Mouse (Mus musculus): Measurements from ENCODE around the gene Uncx. TPM values are rescaled to one million over a fixed set of nuclear protein-coding genes. Genes with fewer than 3 reads are reported as not detected.
"Not testable (repeated sequence)": the region's sequence is repeated elsewhere in the genome, so short reads cannot be mapped to it uniquely, and the experiment has no call there.

Uncx gene
- polyA plus RNA-seq, 1 experiment from 2014 or later = not detected

DNA sequence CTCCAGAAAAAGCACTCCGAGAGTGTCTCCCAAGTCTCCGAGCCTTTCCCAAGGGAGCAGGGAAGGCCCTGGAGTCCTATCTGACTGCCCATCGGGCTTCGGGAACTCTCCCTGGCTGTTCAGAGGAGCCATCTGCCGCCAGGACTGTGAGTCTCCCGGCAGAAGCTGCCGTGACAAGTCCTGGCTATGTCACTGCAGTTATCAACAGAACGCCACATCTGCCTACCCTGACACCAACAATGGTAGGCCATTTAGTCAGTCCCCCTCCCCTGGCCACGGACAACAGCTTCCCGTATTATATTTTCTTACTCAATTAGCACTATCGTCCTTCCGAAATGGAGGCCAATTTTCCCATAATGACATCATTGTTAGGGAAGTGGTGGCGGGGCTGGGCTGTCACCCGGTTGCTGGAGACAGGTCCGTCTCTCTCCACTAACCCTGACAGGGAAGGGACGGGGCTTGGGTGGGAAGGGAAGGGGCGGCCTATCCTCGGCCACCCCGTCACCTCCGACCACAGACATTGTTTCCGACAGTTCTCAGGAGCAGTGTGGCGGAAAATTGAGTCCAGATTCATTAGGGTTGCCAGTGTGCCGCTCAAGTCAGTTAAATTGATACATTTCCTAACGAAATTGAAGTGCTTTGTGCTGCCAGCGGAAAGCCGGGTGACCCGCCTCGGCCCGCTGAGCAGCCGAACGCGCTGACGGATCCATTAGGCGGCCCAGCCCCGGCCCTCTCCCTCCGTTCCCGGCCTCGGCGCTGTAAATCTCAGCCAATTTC lies 41.9 kb downstream of the Uncx start:
- H3K4me3 ChIP-seq (ENCODE audit: low read depth, low read length) = no peak overlapping the region
- H3K27me3 ChIP-seq (replicated peaks; ENCODE audit: control insufficient read depth, insufficient read depth, low read length) = peaks cover 72% of the 10 kb centered on the region
- DNase-seq (ENCODE audit: low spot score) = peak; percentile 65

DNA sequence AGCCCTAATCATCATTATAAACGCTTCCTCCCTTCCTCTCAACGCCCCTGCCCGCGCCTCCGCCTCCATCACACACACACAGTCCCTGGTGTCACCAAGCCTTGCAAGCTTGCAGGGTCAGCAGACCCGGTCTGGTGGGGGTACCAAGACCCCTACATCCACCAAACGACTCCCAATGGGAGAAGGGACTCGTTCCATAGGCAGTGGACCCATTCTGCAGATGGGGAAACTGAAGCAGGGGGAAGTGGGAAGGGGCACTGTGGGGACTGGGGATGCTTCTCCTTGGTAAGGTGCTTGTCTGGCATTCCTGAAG lies 42.4 kb downstream of the Uncx start:
- peaks cover 66% of the 10 kb centered on the region for H3K27me3 ChIP-seq (replicated peaks; ENCODE audit: control insufficient read depth, insufficient read depth, low read length)
- H3K9me3 ChIP-seq (ENCODE audit: control insufficient read depth, low read length) = 0 out of 2 replicates have a peak, but pooled peaks cover 4% of the 10 kb centered on the region
- H3K4me3 ChIP-seq (ENCODE audit: low read depth, low read length) = no peak overlapping the region
- H3K27ac ChIP-seq (ENCODE audit: low read depth) = no peak overlapping the region
- ATAC-seq (replicated peaks; ENCODE audit: low FRiP score, low TSS enrichment, low read depth) (no peak), DNase-seq (ENCODE audit: low spot score) (no peak)
- H3K9ac ChIP-seq (ENCODE audit: low read length) = no peak overlapping the region
- 11% methylated on average over 8 of the region's 8 CpGs for WGBS
- 0 out of 2 replicates have a peak overlapping the region, but pooled peaks have one; percentile 13 for H3K4me2 ChIP-seq (ENCODE audit: low read length)
- no peaks in the 10 kb centered on the region for H3K4me1 ChIP-seq (replicated peaks; ENCODE audit: control insufficient read depth, insufficient read depth, low read length)
- no peaks in the 10 kb centered on the region for H3K36me3 ChIP-seq (ENCODE audit: control insufficient read depth, insufficient read depth, low read length)

More for the DNA sequence above, 41.9 kb downstream of the Uncx start:
- no peaks in the 10 kb centered on the region for H3K36me3 ChIP-seq (ENCODE audit: control insufficient read depth, insufficient read depth, low read length)
- WGBS = 5% methylated on average over 39 of the region's 39 CpGs
- no peaks in the 10 kb centered on the region for H3K4me1 ChIP-seq (replicated peaks; ENCODE audit: control insufficient read depth, insufficient read depth, low read length)
- ATAC-seq (replicated peaks; ENCODE audit: low FRiP score, low TSS enrichment, low read depth) = no peak
- H3K27ac ChIP-seq (ENCODE audit: low read depth) = no peak overlapping the region
- H3K4me2 ChIP-seq (ENCODE audit: low read length) = peak overlapping the region; percentile 13; the same call in 1 of the 2 replicates
- 0 out of 2 replicates have a peak, but pooled peaks cover 4% of the 10 kb centered on the region for H3K9me3 ChIP-seq (ENCODE audit: control insufficient read depth, low read length)
- no peak overlapping the region for H3K9ac ChIP-seq (ENCODE audit: low read length)

DNA sequence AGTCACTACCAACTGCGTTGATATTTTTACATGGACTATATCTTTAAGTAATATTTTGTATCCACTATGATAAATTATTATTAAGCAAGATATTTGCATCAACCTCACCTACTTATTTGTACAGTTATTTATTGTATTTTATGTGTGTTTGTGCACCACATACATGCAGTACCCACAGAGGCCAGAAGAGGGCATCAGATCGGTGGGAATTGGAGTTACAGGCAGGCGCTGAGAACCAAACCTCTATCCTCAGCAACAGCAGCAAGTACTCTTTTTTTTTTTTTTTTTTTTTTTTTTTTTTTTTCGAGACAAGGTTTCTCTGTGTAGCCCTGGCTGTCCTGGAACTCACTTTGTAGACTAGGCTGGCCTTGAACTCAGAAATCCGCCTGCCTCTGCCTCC lies 44.2 kb downstream of the Uncx start:
- H3K9me3 ChIP-seq (ENCODE audit: control insufficient read depth, low read length); ATAC-seq (replicated peaks; ENCODE audit: low FRiP score, low TSS enrichment, low read depth); H3K4me3 ChIP-seq (ENCODE audit: low read depth, low read length); H3K27ac ChIP-seq (ENCODE audit: low read depth); H3K36me3 ChIP-seq (ENCODE audit: control insufficient read depth, insufficient read depth, low read length); H3K9ac ChIP-seq (ENCODE audit: low read length); DNase-seq (ENCODE audit: low spot score); H3K4me1 ChIP-seq (replicated peaks; ENCODE audit: control insufficient read depth, insufficient read depth, low read length); H3K4me2 ChIP-seq (ENCODE audit: low read length): not testable (repeated sequence)
- H3K27me3 ChIP-seq (replicated peaks; ENCODE audit: control insufficient read depth, insufficient read depth, low read length) = peaks cover 50% of the 10 kb centered on the region
- WGBS = 77% methylated on average over 3 of the region's 5 CpGs

DNA sequence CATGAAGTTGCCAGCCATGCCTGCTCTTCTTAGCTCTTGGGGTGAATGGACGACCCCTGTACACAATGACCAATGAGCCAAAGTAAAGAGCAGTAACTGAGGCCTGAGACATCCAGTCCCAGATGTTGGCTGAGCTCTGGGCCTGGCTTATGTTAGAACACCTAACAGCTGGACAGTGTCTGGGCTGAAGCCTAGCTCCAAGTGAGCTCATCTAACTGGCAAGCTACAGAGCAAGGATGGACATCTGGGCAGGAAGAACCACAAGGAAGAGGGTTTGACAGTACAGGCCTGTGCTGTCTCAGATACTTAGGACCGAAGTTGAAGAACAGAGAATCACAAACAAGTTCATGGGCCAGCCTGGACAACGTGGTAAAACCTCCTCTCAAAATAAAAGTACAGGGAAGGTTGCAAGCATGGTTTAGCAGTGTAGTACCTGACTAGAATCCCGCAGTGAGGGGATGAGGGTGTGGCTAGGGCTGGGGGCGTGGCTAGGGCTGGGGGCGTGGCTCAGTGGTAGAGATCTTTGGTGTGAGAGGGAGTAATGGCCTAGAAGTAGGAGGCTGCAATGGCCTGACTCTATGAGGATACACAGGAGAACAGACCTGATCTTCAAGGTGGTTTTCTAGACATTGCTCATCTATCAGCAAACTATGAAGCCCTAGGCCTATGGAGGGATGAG lies 47.5 kb downstream of the Uncx start:
- H3K9me3 ChIP-seq (ENCODE audit: control insufficient read depth, low read length); H3K36me3 ChIP-seq (ENCODE audit: control insufficient read depth, insufficient read depth, low read length); H3K4me2 ChIP-seq (ENCODE audit: low read length); H3K4me3 ChIP-seq (ENCODE audit: low read depth, low read length); H3K4me1 ChIP-seq (replicated peaks; ENCODE audit: control insufficient read depth, insufficient read depth, low read length); H3K27ac ChIP-seq (ENCODE audit: low read depth); H3K9ac ChIP-seq (ENCODE audit: low read length); DNase-seq (ENCODE audit: low spot score): not testable (repeated sequence)
- H3K27me3 ChIP-seq (replicated peaks; ENCODE audit: control insufficient read depth, insufficient read depth, low read length) = peaks cover 43% of the 10 kb centered on the region
- peak; percentile 62 for ATAC-seq (replicated peaks; ENCODE audit: low FRiP score, low TSS enrichment, low read depth)
- 34% methylated on average over 6 of the region's 6 CpGs for WGBS

DNA sequence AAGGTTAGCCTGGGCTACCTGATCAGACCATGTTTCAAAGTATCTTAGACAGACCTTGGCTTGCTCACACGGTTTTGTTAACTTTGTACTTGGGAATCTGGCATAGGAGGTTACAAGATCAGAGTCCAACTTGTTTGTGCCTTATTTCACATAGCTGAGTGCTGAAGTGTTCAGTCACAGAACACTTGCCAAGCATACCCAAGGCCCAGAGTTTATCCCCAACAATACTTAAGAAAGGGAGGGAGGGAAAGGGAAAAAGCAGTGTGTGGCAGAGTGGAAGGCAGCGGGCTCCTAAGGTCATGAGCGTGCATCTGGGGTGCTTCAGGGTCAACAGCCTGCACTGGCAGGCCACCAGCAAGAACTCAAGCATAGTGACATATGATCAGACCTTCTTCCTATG lies 48.7 kb downstream of the Uncx start:
- no peak for ATAC-seq (replicated peaks; ENCODE audit: low FRiP score, low TSS enrichment, low read depth)
- WGBS = 81% methylated on average over 3 of the region's 3 CpGs

DNA sequence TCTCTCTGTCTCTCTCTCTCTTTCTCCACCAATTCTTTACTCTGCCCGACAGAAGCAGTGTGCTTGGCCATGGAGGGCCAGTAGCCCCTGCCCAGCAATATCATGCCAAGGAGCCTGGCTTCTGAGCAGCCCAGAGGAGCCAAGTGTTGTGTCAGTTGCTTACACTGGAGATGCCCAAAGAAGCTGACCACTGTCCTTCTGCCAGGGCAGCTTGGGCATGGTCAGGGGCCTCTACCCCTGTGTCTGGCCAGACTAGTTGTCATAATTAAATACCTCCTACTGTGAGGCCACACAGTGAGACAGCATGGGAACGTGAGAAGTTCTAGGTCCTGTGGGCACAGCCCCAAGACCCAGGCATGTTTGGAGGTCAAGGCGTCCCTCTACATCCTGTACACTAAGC lies 49.6 kb downstream of the Uncx start:
- no peak for ATAC-seq (replicated peaks; ENCODE audit: low FRiP score, low TSS enrichment, low read depth)
- no peak overlapping the region for H3K27ac ChIP-seq (ENCODE audit: low read depth)
- WGBS = 80% methylated on average over 3 of the region's 3 CpGs

More for the DNA sequence above, 48.7 kb downstream of the Uncx start:
- Histone ChIP-seq H3K9ac (ENCODE audit: low read length) (no peak overlapping the region), H3K27me3 (replicated peaks; ENCODE audit: control insufficient read depth, insufficient read depth, low read length) (peaks cover 35% of the 10 kb centered on the region), H3K4me1 (replicated peaks; ENCODE audit: control insufficient read depth, insufficient read depth, low read length) (no peaks in the 10 kb centered on the region), H3K36me3 (ENCODE audit: control insufficient read depth, insufficient read depth, low read length) (no peaks in the 10 kb centered on the region), H3K9me3 (ENCODE audit: control insufficient read depth, low read length) (0 out of 2 replicates have a peak, but pooled peaks cover 4% of the 10 kb centered on the region), H3K4me3 (ENCODE audit: low read depth, low read length) (no peak overlapping the region), H3K27ac (ENCODE audit: low read depth) (no peak overlapping the region), H3K4me2 (ENCODE audit: low read length) (no peak overlapping the region)
- DNase-seq (ENCODE audit: low spot score) = no peak

DNA sequence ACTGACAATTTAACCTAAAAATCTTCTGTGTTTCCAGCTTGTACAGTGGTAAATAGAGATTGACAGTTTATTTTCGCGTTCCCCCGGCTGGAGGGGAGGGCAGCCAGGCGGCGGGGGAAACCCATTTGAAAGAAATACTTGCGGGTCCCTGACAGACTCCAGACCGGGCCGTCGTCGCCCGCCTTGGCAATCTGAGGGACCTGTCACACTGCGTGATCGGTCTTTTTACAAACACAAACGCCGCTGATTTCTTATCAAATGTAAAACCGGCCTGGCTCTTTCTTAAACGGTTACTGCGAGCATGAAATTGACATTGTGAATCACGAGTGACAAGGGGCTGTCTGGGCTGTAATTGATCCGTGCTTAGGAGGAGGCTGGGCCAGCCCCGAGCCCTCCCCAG lies 50.5 kb downstream of the Uncx start:
- H3K36me3 ChIP-seq (ENCODE audit: control insufficient read depth, insufficient read depth, low read length) = no peaks in the 10 kb centered on the region
- WGBS = 11% methylated on average over 21 of the region's 21 CpGs
- DNase-seq (ENCODE audit: low spot score) = no peak

More for the DNA sequence above, 49.6 kb downstream of the Uncx start:
- Histone ChIP-seq H3K4me3 (ENCODE audit: low read depth, low read length) (no peak overlapping the region), H3K4me1 (replicated peaks; ENCODE audit: control insufficient read depth, insufficient read depth, low read length) (no peaks in the 10 kb centered on the region), H3K9me3 (ENCODE audit: control insufficient read depth, low read length) (0 out of 2 replicates have a peak, but pooled peaks cover 4% of the 10 kb centered on the region), H3K27me3 (replicated peaks; ENCODE audit: control insufficient read depth, insufficient read depth, low read length) (peaks cover 38% of the 10 kb centered on the region), H3K36me3 (ENCODE audit: control insufficient read depth, insufficient read depth, low read length) (no peaks in the 10 kb centered on the region), H3K9ac (ENCODE audit: low read length) (no peak overlapping the region), H3K4me2 (ENCODE audit: low read length) (no peak overlapping the region)
- no peak for DNase-seq (ENCODE audit: low spot score)

DNA sequence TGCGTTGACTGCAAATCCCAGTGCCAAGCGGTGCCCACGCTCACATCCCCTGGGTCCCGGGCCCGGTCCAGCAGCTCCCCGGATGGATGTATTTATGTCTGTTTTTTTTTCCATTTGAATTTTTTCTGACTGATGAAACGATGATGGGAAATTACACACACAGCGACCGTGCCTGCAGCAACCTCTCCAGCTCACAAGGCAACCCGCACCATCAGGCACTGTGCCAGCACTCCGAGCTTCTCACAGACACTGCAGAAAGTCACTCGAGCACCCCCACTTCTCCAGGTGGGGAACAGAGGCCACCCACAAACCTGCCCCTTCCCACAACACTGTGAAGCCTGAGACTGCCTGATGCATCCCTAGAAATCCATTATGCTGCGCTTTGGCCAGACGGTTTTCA lies 51.7 kb downstream of the Uncx start:
- Histone ChIP-seq H3K36me3 (ENCODE audit: control insufficient read depth, insufficient read depth, low read length) (no peaks in the 10 kb centered on the region), H3K27me3 (replicated peaks; ENCODE audit: control insufficient read depth, insufficient read depth, low read length) (peaks cover 56% of the 10 kb centered on the region), H3K4me1 (replicated peaks; ENCODE audit: control insufficient read depth, insufficient read depth, low read length) (peaks cover 13% of the 10 kb centered on the region), H3K4me2 (ENCODE audit: low read length) (no peak overlapping the region), H3K9me3 (ENCODE audit: control insufficient read depth, low read length) (no peaks in the 10 kb centered on the region), H3K9ac (ENCODE audit: low read length) (no peak overlapping the region), H3K27ac (ENCODE audit: low read depth) (no peak overlapping the region), H3K4me3 (ENCODE audit: low read depth, low read length) (no peak overlapping the region)
- DNase-seq (ENCODE audit: low spot score) = no peak
- WGBS = 73% methylated on average over 14 of the region's 14 CpGs
- no peak for ATAC-seq (replicated peaks; ENCODE audit: low FRiP score, low TSS enrichment, low read depth)

More for the DNA sequence above, 50.5 kb downstream of the Uncx start:
- Histone ChIP-seq H3K27me3 (replicated peaks; ENCODE audit: control insufficient read depth, insufficient read depth, low read length) (peaks cover 44% of the 10 kb centered on the region), H3K9ac (ENCODE audit: low read length) (no peak overlapping the region), H3K4me1 (replicated peaks; ENCODE audit: control insufficient read depth, insufficient read depth, low read length) (0 out of 2 replicates have a peak, but pooled peaks cover under 1% of the 10 kb centered on the region), H3K4me3 (ENCODE audit: low read depth, low read length) (no peak overlapping the region), H3K4me2 (ENCODE audit: low read length) (no peak overlapping the region), H3K27ac (ENCODE audit: low read depth) (no peak overlapping the region), H3K9me3 (ENCODE audit: control insufficient read depth, low read length) (no peaks in the 10 kb centered on the region)
- ATAC-seq (replicated peaks; ENCODE audit: low FRiP score, low TSS enrichment, low read depth) = no peak

All from intestine, embryonic 14.5 days (tissue).